Mouse (Mus musculus): ENCODE data around the gene Olfr765. TPM values are rescaled to one million over a fixed set of nuclear protein-coding genes. Genes with fewer than 3 reads are reported as not detected.
A peak's percentile ranks its signal among the peaks of the same experiment; 100 is the strongest.
"Not testable (repeated sequence)": the region's sequence is repeated elsewhere in the genome, so short reads cannot be mapped to it uniquely, and the experiment has no call there.

Gene Olfr765
- polyA plus RNA-seq (2015; fragmentation: Nextera tagmentation; extraction: Ambion mirVana): not detected in 2 replicates

DNA sequence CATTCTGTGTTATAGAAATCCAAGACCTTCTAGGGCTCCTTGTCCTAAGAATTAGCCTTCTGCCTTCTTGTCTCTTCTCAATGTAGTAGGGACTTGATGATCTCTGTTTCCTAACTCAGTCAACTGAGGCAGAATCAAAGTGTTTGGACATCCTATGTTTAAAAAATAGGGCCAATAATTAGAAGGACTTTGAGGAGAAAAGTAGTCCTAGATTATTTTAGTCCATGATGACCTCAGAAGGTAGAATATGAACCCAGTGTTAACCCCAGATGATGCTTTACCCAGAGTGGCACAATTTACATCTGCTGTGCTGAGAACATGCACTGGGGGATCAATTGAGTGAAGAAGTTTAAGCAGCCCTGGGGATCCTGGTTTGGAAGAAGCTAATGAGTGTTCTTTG, at the start of gene Olfr765:
Gene Olfr765, minus strand, starts transcription at position 101 of the 400 bp plus-strand sequence.
- H3K27ac ChIP-seq; H3K4me3 ChIP-seq (replicated peaks); H3K9ac ChIP-seq; H3K36me3 ChIP-seq; H3K4me1 ChIP-seq (replicated peaks); H3K27me3 ChIP-seq (replicated peaks); H3K9me3 ChIP-seq; ATAC-seq; H3K4me2 ChIP-seq (replicated peaks): not testable (repeated sequence)

DNA sequence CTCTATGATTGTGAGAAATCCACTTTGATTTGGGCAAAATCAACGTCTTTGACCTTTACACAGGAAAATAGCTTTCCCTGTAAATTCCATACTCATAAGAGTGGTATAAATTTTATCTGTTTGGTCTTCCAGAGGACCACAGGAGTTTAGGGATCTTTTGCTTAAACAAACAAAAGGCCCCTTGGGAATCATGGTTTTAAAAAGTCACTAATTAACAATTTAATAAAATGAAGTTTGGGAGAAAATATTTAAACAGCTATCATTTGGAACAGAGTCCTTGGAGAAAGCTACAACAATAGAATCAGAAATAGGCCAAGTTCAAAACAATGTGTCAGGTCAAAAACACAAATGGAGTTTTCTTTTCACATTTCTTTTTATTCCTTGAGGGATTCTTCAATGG, 49.5 kb upstream of the Olfr765 start, which contains the start of gene Olfr768:
Gene Olfr768, minus strand, starts transcription at position 101 of the 400 bp plus-strand sequence.
- 70% methylated on average over 1 of the region's 1 CpGs for WGBS
- H3K9ac ChIP-seq: no peak within 1 kb of the TSS
- no peaks in the 10 kb centered on the region for H3K27me3 ChIP-seq (replicated peaks)
- ATAC-seq: no peak
- no peak within 1 kb of the TSS for H3K4me2 ChIP-seq (replicated peaks)
- no peak within 1 kb of the TSS for H3K4me3 ChIP-seq (replicated peaks)
- H3K9me3 ChIP-seq: no peaks in the 10 kb centered on the region
- H3K36me3 ChIP-seq: no peaks in the 10 kb centered on the region
- H3K4me1 ChIP-seq (replicated peaks): no peaks in the 10 kb centered on the region
- no peak within 1 kb of the TSS for H3K27ac ChIP-seq

- not testable (repeated sequence) for H3K27ac ChIP-seq; H3K9me3 ChIP-seq; H3K9ac ChIP-seq; H3K4me3 ChIP-seq (replicated peaks); H3K36me3 ChIP-seq; H3K27me3 ChIP-seq (replicated peaks); H3K4me1 ChIP-seq (replicated peaks); H3K4me2 ChIP-seq (replicated peaks); ATAC-seq
Observed at GRCm38 (mm10) chr10:129082810-129083209, 33.0 kb upstream of the Olfr765 start, which contains the start of gene Olfr767. Gene Olfr767, minus strand, starts transcription at chr10:129082910.

GRCm38 (mm10) chr10:129068877-129069276, 19.1 kb upstream of the Olfr765 start, which contains the start of gene Olfr766-ps1:
Gene Olfr766-ps1, minus strand, starts transcription at chr10:129068977.
- WGBS: 85% methylated on average over 2 of the region's 2 CpGs
- no peak for ATAC-seq
- H3K4me2 ChIP-seq (replicated peaks): no peak within 1 kb of the TSS
- H3K4me1 ChIP-seq (replicated peaks): no peaks in the 10 kb centered on the region
- no peaks in the 10 kb centered on the region for H3K27me3 ChIP-seq (replicated peaks)
- no peak within 1 kb of the TSS for H3K4me3 ChIP-seq (replicated peaks)
- no peak within 1 kb of the TSS for H3K27ac ChIP-seq
- no peak within 1 kb of the TSS for H3K9ac ChIP-seq
- H3K9me3 ChIP-seq: no peaks in the 10 kb centered on the region
- no peaks in the 10 kb centered on the region for H3K36me3 ChIP-seq

DNA sequence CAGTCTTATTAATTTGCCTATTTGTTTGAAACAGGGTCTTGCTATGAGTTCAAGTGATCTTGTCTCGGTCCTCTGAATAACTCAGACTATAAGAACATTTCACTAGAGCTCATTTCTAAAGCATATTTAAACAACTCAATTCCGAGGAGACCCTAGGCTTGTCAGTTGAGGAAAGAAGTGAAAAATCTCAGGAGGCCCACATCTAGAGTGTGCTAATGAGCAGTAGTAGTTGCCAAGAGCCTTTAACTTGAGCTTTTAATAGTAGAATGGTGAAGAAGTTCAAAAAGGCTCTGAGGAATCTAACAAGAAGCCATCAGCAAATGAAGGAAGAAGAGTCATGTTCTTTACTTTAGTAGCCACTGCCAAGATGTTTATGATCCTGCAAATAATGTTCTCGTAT, 10.0 kb downstream of the Olfr765 start, which contains the start of gene Olfr764-ps1:
Gene Olfr764-ps1, minus strand, starts transcription at position 101 of the 400 bp plus-strand sequence.
- Histone ChIP-seq H3K9me3 (no peaks in the 10 kb centered on the region), H3K4me1 (replicated peaks) (no peaks in the 10 kb centered on the region), H3K36me3 (no peaks in the 10 kb centered on the region), H3K4me3 (replicated peaks) (no peak within 1 kb of the TSS), H3K4me2 (replicated peaks) (no peak within 1 kb of the TSS), H3K27ac (no peak within 1 kb of the TSS), H3K27me3 (replicated peaks) (no peaks in the 10 kb centered on the region), H3K9ac (no peak within 1 kb of the TSS)
- no peak for ATAC-seq
- 80% methylated on average over 3 of the region's 3 CpGs for WGBS

DNA sequence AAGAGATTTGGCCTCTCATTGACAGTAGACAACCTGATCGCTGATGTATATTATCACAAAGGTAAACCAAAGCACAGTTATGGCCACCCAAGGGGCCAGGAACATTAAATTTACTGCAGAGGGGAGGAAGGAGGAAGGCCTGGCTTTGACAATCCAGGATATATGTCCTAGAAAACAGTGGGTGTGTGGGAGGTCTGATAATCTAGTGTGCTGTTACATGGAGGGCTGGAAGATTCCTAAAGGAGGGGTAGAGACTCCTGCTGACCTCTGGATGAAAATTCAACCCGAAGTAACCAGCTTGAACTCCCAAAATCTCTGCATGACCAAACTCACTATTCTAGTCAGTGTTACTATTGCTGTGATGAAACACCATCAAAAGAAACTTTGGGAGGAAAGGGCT, 21.5 kb downstream of the Olfr765 start:
- no peaks in the 10 kb centered on the region for H3K36me3 ChIP-seq
- no peaks in the 10 kb centered on the region for H3K27me3 ChIP-seq (replicated peaks)
- no peak overlapping the region for H3K4me3 ChIP-seq (replicated peaks)
- H3K9me3 ChIP-seq: no peaks in the 10 kb centered on the region
- H3K4me1 ChIP-seq (replicated peaks): no peaks in the 10 kb centered on the region
- no peak overlapping the region for H3K4me2 ChIP-seq (replicated peaks)
- no peak overlapping the region for H3K9ac ChIP-seq
- no peak for ATAC-seq
- no peak overlapping the region for H3K27ac ChIP-seq
- WGBS: 71% methylated on average over 2 of the region's 2 CpGs

DNA sequence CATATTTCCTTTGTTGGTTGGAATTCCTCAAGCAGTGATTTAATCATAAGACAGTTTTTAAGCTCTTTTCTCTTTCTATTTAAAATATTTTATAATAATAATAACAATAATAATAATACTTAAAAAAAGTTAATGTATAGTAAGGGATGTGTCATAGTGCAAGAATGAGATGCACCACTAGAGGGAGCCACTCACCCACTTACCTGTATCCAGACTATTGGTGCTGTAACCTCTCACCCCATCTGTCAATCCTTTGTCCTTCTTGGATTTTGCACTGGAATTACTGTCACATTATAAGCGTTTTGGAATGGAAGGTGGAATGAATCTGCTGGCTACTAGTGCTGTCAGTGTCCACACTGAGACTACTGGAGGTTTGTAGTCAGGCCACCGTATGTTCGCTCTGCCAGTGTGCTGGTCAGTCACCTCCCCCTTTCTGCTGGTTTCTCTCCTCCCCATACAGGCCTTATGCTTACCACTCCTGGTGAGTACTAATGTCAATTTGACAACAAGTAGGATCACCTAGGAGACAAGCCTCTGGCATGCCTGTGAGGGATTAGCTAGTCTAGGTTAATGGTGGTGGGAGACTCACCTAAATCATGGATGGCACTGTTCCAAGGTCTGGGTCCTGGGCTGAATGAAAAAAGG, 23.7 kb downstream of the Olfr765 start:
- Histone ChIP-seq H3K27ac (no peak overlapping the region), H3K4me3 (replicated peaks) (no peak overlapping the region), H3K4me1 (replicated peaks) (no peaks in the 10 kb centered on the region), H3K9ac (no peak overlapping the region), H3K4me2 (replicated peaks) (no peak overlapping the region), H3K27me3 (replicated peaks) (no peaks in the 10 kb centered on the region), H3K9me3 (no peaks in the 10 kb centered on the region), H3K36me3 (no peaks in the 10 kb centered on the region)
- WGBS: 66% methylated on average over 3 of the region's 3 CpGs
- ATAC-seq: peak; percentile 78

DNA sequence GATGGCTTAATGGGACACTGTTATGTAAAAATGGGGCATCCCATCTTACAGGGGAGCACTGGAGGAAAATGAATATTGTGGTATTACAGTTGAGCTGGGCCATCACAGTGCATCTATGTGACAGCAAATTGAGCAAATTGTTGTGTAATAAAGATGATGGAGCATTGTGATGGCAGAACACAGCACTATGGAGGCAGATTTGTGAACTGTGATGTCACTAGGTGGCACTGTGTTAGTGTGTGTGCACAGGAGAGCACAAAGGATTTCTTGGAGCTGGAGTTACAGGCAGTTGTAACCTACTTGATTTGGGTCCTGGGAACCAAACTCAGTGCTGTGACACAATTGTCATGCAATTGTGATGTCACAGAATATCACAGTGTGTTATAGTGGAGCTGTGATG, 26.5 kb downstream of the Olfr765 start:
- Histone ChIP-seq H3K4me3 (replicated peaks) (no peak overlapping the region), H3K9ac (no peak overlapping the region), H3K4me2 (replicated peaks) (no peak overlapping the region), H3K27ac (no peak overlapping the region), H3K9me3 (no peaks in the 10 kb centered on the region), H3K36me3 (no peaks in the 10 kb centered on the region), H3K4me1 (replicated peaks) (no peaks in the 10 kb centered on the region), H3K27me3 (replicated peaks) (no peaks in the 10 kb centered on the region)
- ATAC-seq: no peak

- H3K27ac ChIP-seq: no peak overlapping the region
- ATAC-seq: no peak
- no peak overlapping the region for H3K9ac ChIP-seq
- H3K4me3 ChIP-seq (replicated peaks): no peak overlapping the region
- no peaks in the 10 kb centered on the region for H3K36me3 ChIP-seq
- no peak overlapping the region for H3K4me2 ChIP-seq (replicated peaks)
- H3K4me1 ChIP-seq (replicated peaks): no peaks in the 10 kb centered on the region
- H3K27me3 ChIP-seq (replicated peaks): no peaks in the 10 kb centered on the region
- no peaks in the 10 kb centered on the region for H3K9me3 ChIP-seq
Observed at GRCm38 (mm10) chr10:129014477-129014876, 35.3 kb downstream of the Olfr765 start.

DNA sequence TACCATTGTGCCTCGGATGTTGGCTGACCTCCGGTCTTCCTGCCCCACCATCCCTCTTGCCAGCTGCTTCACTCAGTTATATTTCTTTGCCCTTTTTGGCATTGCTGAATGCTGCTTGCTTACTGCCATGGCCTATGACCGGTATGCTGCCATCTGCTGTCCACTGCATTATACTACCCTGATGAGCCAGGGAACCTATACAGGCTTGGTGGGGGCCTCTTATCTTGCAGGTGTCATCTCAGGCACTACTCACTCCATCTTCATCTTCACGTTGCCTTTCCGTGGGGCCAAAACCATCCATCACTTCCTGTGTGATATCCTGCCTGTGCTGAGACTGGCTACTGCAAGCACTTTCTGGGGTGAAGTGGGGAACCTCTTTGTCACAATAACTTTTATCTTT, 38.3 kb downstream of the Olfr765 start:
- not testable (repeated sequence) for H3K27ac ChIP-seq; H3K4me2 ChIP-seq (replicated peaks); H3K9me3 ChIP-seq; H3K4me1 ChIP-seq (replicated peaks); H3K9ac ChIP-seq; H3K4me3 ChIP-seq (replicated peaks); H3K27me3 ChIP-seq (replicated peaks); H3K36me3 ChIP-seq
- peak; percentile 59; the same call in 1 of the 2 replicates for ATAC-seq
- WGBS: 70% methylated on average over 2 of the region's 5 CpGs

GRCm38 (mm10) chr10:129010288-129010841, 39.4 kb downstream of the Olfr765 start, which contains the start of gene Olfr763:
Gene Olfr763, plus strand, starts transcription at chr10:129010791.
- Histone ChIP-seq H3K9ac (no peak within 1 kb of the TSS), H3K9me3 (no peaks in the 10 kb centered on the region), H3K4me2 (replicated peaks) (no peak within 1 kb of the TSS), H3K4me1 (replicated peaks) (no peaks in the 10 kb centered on the region), H3K27ac (no peak within 1 kb of the TSS), H3K4me3 (replicated peaks) (no peak within 1 kb of the TSS), H3K36me3 (no peaks in the 10 kb centered on the region), H3K27me3 (replicated peaks) (no peaks in the 10 kb centered on the region)
- WGBS: 64% methylated on average over 2 of the region's 2 CpGs
- ATAC-seq: no peak

DNA sequence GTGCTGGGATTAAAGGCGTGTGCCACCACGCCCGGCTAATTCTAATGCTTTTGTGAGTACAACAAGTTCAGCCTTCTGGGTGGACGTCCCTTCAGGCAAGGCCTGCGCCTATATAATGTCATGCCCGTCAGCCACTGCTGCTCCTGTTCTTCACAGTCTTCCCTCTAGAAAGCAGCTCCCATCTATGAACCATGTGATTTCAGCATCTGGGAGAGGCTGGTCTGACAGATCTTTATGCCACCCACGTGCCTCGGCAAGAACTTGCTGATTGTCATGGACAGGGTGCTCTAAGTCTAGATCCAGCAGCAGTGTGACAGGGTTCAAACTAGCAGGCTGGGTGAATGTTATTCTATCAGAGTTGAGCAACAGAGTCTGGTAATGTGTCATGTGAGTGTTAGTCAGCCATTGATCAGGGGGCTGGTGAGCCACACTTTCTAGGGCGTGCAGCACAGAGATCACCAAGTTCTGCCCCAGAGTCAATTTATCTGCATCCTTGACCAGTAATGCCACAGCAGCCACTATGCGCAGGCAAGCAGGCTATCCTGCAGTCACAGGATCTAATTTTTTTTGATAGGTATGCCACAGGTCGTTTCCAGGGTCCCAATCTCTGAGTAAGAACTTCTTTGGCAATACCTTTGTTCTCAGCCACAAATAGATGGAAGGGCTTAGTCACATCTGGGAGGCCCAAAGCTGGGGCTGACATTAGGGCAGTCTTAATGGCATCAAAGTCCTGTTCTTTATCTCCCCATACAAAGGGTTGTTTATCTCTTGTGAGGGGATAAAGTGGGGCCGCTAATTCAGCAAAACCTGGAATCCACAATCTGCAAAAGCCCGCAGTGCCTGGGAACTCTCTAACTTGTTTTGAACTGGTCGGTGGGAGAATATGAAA, 45.5 kb downstream of the Olfr765 start:
- Histone ChIP-seq H3K27ac (0 out of 2 replicates have a peak overlapping the region, but pooled peaks have one; percentile 4), H3K9ac (no peak overlapping the region), H3K4me1 (replicated peaks) (no peaks in the 10 kb centered on the region), H3K27me3 (replicated peaks) (no peaks in the 10 kb centered on the region), H3K4me3 (replicated peaks) (no peak overlapping the region), H3K36me3 (no peaks in the 10 kb centered on the region), H3K9me3 (no peaks in the 10 kb centered on the region), H3K4me2 (replicated peaks) (no peak overlapping the region)
- peak; percentile 95 for ATAC-seq
- 65% methylated on average over 14 of the region's 14 CpGs for WGBS

Data from intestine, embryonic 15.5 days (tissue).